Mouse (Mus musculus): Measurements from ENCODE around the gene Asap2.

Gene Asap2

DNA sequence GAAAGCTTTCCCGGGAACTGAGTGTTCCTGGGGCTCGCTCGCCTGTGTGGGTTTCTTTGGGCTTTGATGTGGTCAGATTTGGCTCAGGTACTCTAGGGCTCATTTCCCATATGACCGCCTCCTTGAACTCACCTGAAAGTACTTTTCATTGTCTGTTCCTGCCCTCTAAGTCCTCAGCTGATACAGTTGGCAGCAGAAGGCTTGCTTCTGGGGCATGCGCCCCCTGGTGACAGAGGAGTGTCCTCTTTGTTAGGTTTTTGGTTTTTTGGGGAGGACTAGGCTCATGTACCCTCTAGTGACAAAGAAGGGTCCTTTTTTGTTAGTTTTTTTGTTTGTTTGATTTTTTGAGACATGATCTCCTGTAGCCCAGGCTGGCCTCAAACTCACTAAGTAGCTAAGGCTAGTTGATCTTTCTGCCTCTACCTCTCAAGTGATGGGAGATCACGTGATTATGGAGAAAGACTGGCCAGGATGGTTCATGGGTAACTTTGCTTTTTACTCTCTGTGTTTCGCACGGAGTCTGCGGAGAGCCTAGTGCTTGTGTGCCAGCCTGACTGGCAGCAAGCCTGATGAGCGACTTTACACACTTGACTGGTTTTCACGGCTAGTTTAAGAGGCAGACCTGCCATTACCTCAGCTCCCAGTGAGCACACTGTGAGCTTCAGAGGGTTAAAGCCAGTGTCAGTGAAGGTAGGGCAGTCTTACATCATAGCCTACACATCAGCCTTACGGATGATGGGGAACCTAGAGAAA, 328.1 kb downstream of the Asap2 start:
- no peak for DNase-seq

Measured in heart, adult 11 months (tissue).